Mouse (Mus musculus): ENCODE results near the gene Zfp638. TPM values are rescaled to one million over a fixed set of nuclear protein-coding genes. Genes with fewer than 3 reads are reported as not detected.
"Not testable (repeated sequence)": the region's sequence is repeated elsewhere in the genome, so short reads cannot be mapped to it uniquely, and the experiment has no call there.

Gene Zfp638
- polyA plus RNA-seq, 1 experiment = 124 TPM

GRCm38 (mm10) chr6:84002716-84003115 is 135.8 kb downstream of the Zfp638 start:
- no peak overlapping the region for H3K4me3 ChIP-seq (ENCODE audit: insufficient read depth, low read length)
- no peak overlapping the region for H3K27ac ChIP-seq (ENCODE audit: insufficient read depth, low read length)
- peaks cover 2% of the 10 kb centered on the region; the same call in 1 of the 2 replicates for H3K4me1 ChIP-seq (ENCODE audit: control insufficient read depth, insufficient read depth, low read length)
- TF ChIP-seq POLR2A (IDR thresholded peaks at IDR 0.05; ENCODE audit: low read depth, low read length) = no peak
- no peak for TF ChIP-seq CTCF (IDR thresholded peaks at IDR 0.05; ENCODE audit: borderline replicate concordance, insufficient read depth, low read length)

DNA sequence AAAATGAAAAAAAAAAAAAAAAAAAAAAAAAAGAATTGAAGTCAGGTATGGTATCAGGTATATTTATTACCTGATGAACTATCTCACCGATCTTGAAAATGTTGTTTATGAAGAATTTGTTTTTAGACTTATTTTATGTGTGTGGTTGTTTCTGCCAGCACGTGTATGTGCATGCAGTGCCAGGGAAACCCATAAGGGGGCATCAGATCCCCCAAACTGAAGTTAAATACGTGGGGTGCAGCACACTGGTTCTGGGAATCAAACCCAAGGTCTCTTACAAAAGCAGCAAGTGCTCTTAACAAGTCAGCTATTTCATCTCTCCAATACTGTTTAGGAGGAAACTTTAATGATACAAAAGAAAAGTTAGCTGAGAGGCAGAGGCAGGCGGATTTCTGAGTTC is 137.4 kb downstream of the Zfp638 start:
- TF ChIP-seq CTCF (IDR thresholded peaks at IDR 0.05; ENCODE audit: borderline replicate concordance, insufficient read depth, low read length) = no peak
- no peak overlapping the region for H3K4me3 ChIP-seq (ENCODE audit: insufficient read depth, low read length)
- peaks cover 2% of the 10 kb centered on the region; the same call in 1 of the 2 replicates for H3K4me1 ChIP-seq (ENCODE audit: control insufficient read depth, insufficient read depth, low read length)
- no peak overlapping the region for H3K27ac ChIP-seq (ENCODE audit: insufficient read depth, low read length)

GRCm38 (mm10) chr6:84008363-84009171 is 141.7 kb downstream of the Zfp638 start, which contains the start of gene Dysf:
Gene Dysf, plus strand, starts transcription at chr6:84008590.
- Histone ChIP-seq H3K4me3 (ENCODE audit: insufficient read depth, low read length) (peak within 1 kb of the TSS; percentile 63), H3K4me1 (ENCODE audit: control insufficient read depth, insufficient read depth, low read length) (no peaks in the 10 kb centered on the region), H3K27ac (ENCODE audit: insufficient read depth, low read length) (peak within 1 kb of the TSS; percentile 89)
- TF ChIP-seq POLR2A (IDR thresholded peaks at IDR 0.05; ENCODE audit: low read depth, low read length) (peak; percentile 66), CTCF (IDR thresholded peaks at IDR 0.05; ENCODE audit: borderline replicate concordance, insufficient read depth, low read length) (no peak)

DNA sequence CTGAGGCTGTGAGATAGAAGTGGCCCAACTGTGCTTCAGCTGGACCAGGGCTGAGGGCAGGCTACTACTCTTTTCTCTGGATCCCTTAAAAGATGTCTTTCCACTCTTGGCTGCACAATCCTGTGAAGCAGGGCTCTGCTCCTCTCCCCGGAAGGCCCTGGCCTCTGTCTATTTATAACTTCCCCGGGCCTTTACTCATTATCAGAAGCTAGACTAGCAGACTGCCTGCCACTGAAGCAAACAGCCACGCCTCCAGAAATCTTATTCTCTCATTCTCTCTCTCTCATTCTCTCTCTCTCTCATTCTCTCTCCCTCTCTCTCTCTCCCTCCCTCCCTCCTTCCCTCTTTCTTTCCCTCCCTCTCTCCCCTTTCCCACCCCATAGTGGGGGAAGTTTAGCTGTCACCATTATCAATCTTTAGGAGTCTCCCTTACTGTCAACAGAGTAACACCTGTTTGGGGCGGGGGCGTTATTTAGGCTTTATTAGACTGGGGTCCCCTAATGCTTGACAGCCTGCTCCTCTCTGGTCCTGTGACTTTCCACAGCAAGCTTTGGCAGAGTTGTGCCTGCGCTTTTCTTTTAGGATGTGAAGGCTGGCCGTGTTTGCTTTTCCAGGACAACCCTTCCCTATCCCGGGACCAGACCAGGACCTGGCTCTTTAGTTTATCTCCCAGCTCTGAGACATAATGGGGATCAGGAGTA is 142.4 kb downstream of the Zfp638 start:
- TF ChIP-seq POLR2A (IDR thresholded peaks at IDR 0.05; ENCODE audit: low read depth, low read length) = peak; percentile 64
- no peak for TF ChIP-seq CTCF (IDR thresholded peaks at IDR 0.05; ENCODE audit: borderline replicate concordance, insufficient read depth, low read length)
- Histone ChIP-seq H3K4me1 (ENCODE audit: control insufficient read depth, insufficient read depth, low read length) (no peaks in the 10 kb centered on the region), H3K4me3 (ENCODE audit: insufficient read depth, low read length) (peak overlapping the region; percentile 63), H3K27ac (ENCODE audit: insufficient read depth, low read length) (peak overlapping the region; percentile 89)

DNA sequence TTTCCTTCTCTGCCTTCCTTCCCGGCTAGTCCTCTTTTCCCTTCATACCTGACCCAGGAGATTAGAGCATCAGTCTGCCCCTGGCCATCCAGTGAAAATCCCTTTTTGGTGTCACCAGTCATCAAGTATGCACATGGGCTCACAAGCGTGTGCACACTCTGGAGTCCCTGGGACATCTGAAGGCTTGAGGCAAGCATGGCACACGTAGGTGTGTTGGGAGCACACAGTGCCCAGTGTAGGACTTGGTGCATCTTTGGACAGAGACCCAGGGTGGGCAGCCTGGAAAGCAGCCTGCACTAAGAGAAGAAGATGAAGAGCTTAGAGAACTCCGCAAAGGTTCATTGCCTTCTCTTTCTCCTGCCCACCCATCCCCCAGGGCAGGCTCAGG is 143.0 kb downstream of the Zfp638 start:
- peak overlapping the region; percentile 63 for H3K4me3 ChIP-seq (ENCODE audit: insufficient read depth, low read length)
- no peak for TF ChIP-seq CTCF (IDR thresholded peaks at IDR 0.05; ENCODE audit: borderline replicate concordance, insufficient read depth, low read length)
- no peak; the same call in 1 of the 2 replicates for TF ChIP-seq POLR2A (IDR thresholded peaks at IDR 0.05; ENCODE audit: low read depth, low read length)
- H3K27ac ChIP-seq (ENCODE audit: insufficient read depth, low read length) = peak overlapping the region; percentile 89
- H3K4me1 ChIP-seq (ENCODE audit: control insufficient read depth, insufficient read depth, low read length) = no peaks in the 10 kb centered on the region

DNA sequence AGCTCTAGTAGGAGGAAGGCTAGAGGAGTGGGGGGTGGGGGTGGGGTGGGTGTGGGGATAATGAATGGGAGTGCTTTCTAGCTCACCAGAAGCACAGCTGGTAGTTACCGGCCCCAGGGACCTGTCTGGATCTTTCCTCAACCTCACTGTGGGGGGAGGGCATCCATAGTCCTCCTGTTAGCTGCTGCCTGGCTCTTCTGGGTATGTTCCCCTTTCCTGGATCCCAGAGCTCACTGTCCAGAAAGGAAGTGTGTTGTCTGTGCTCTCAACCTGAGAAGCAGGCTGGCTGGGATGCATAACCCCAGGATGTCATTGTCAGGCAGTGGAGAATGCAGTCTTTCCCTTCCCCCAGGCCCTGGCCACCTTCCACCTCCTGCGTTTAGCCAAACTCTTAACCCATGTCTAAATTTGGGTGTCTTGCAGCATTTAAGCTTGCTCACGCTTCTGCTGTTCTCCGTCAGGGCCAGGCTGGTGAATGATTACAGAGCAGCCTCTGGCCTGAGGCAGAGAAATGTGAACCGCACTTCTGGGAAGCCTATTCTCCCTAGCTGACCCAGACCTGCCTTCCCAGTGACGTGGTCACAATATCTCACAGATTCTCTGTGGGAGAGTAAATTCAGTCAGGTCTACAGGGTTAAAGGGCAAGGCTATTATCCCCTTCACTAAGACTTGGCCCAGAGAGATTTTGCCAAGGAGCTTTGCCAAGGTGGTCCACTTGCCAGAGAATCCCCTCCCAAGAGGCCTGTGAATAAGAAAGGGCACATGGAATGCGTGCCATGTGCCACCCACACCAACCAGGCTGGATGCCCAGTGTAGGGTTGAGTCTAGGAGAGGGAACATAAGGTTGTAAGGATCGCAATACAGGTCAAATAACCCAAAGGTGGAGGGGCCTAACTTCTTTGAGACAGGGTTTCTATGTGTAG is 143.7 kb downstream of the Zfp638 start:
- TF ChIP-seq CTCF (IDR thresholded peaks at IDR 0.05; ENCODE audit: borderline replicate concordance, insufficient read depth, low read length) = no peak
- peak; percentile 73 for TF ChIP-seq POLR2A (IDR thresholded peaks at IDR 0.05; ENCODE audit: low read depth, low read length)
- Histone ChIP-seq H3K4me1 (ENCODE audit: control insufficient read depth, insufficient read depth, low read length) (peaks cover 3% of the 10 kb centered on the region), H3K27ac (ENCODE audit: insufficient read depth, low read length) (peak overlapping the region; percentile 89), H3K4me3 (ENCODE audit: insufficient read depth, low read length) (no peak overlapping the region)

DNA sequence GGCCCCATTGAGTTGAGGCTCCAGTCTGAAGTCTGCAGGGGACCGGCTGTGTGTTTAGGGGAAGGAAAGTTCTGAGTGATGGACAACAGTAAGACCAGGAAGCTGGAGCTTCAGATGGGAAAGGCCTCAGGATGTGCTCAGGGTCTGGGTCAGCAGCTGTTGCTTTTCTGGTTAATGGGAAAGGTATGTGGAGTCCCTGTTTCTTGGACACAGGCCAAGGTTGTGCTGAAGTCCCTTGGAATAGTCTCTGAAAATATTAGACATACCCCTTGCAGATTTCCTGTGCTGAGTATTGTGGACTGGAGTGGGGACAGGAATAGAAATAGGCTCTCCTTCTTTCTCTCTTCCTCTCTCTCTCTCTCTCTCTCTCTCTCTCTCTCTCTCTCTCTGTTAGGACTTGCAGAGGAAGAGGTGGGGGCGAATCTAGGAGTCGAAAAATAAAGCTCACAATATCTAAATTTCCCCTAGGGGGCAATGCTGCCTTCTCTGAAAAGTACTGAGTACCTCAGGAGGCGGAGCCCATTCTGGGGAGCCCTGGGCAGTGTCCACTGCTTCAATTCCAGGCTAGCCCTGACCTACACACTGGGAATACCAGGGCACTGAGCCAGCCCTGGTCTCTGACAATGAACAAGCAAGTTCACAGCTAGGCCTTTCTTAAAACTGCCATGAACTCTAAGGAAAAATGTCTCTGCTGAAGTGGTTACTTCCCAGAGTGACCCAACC is 148.2 kb downstream of the Zfp638 start:
- Histone ChIP-seq H3K27ac (ENCODE audit: insufficient read depth, low read length) (peak overlapping the region; percentile 62; the same call in 1 of the 2 replicates), H3K4me1 (ENCODE audit: control insufficient read depth, insufficient read depth, low read length) (peaks cover 11% of the 10 kb centered on the region)
- not testable (repeated sequence) for H3K4me3 ChIP-seq (ENCODE audit: insufficient read depth, low read length)

GRCm38 (mm10) chr6:84016851-84017250 is 149.9 kb downstream of the Zfp638 start:
- peaks cover 11% of the 10 kb centered on the region for H3K4me1 ChIP-seq (ENCODE audit: control insufficient read depth, insufficient read depth, low read length)
- no peak overlapping the region for H3K27ac ChIP-seq (ENCODE audit: insufficient read depth, low read length)
- no peak overlapping the region for H3K4me3 ChIP-seq (ENCODE audit: insufficient read depth, low read length)
- no peak for TF ChIP-seq CTCF (IDR thresholded peaks at IDR 0.05; ENCODE audit: borderline replicate concordance, insufficient read depth, low read length)
- TF ChIP-seq POLR2A (IDR thresholded peaks at IDR 0.05; ENCODE audit: low read depth, low read length) = no peak

DNA sequence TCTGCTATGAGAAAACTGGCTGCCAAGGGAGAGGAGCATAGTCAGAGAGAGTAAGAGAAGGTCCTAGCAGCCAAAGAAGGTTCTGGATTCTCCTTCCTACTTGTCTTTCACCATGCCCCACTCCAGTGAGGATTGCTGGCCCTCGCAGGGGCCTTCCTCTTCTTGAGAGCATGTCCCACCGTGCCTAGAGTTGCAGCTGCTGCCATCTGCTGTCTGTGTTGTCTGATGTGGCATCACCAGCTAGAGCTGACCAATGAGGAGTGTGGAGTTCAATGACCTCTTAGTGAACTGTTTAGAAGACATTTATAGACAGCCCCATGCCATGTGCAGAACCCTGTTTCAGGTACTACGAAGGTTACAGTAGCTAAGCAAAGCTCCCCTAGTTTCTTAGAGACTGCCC is 150.5 kb downstream of the Zfp638 start:
- Histone ChIP-seq H3K4me3 (ENCODE audit: insufficient read depth, low read length) (no peak overlapping the region), H3K4me1 (ENCODE audit: control insufficient read depth, insufficient read depth, low read length) (peaks cover 11% of the 10 kb centered on the region)
- TF ChIP-seq POLR2A (IDR thresholded peaks at IDR 0.05; ENCODE audit: low read depth, low read length) = no peak
- TF ChIP-seq CTCF (IDR thresholded peaks at IDR 0.05; ENCODE audit: borderline replicate concordance, insufficient read depth, low read length) = no peak

More for the DNA sequence above, 150.5 kb downstream of the Zfp638 start:
- H3K27ac ChIP-seq (ENCODE audit: insufficient read depth, low read length) = no peak overlapping the region

All from embryonic fibroblast, embryonic 13.5 days (primary cell).